Comparison of ENCODE assay signal across 8 mouse cellular contexts in the genomic region with DNA sequence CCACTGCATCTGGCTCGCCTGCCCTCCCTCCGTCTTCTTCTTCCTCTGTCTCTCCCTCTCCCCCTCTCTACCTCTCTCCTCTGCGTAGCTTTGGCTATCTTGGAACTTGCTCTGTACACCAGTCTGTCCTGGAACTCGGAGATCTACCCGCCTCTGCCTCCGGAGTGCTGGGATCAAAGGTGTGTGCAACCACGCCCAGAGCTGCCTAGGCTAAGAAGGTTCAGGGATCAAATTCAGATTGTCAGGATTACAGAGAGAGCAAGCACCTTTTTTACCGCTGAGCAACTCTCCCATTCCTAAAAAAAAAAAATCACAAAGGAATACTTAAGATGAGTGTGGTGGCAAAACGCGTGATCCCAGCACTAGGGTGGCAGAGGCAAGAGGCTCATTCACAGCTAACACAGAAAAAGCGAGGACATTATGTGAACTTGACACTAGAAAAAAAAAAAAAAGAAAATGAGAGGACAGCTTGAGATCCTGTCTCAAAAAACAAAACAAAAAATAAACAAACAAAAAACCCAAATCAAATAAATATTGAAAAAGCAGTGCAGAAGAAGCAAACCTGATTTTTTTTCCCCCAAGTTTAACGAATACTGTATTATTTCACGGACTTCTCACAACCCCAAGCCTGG. TPM values are rescaled to one million over a fixed set of nuclear protein-coding genes. Genes with fewer than 3 reads are reported as not detected.
A peak's percentile ranks its signal among the peaks of the same experiment; 100 is the strongest.
DNase-seq lines count a peak whose midpoint lies in the region; ATAC-seq and TF ChIP-seq lines count a peak whose summit lies in the region.

No protein-coding gene starts in this region.

- H3K9me3 ChIP-seq in heart, embryonic 11.5 days (replicated peaks; ENCODE audit: control insufficient read depth, low read length): no peaks in the 10 kb centered on the region
- no peaks in the 10 kb centered on the region for H3K9me3 ChIP-seq in CH12.LX (replicated peaks; ENCODE audit: low read length)
- H3K9me3 ChIP-seq in forebrain, embryonic 12.5 days: no peaks in the 10 kb centered on the region
- H3K9me3 ChIP-seq in liver, embryonic 12.5 days (replicated peaks): no peaks in the 10 kb centered on the region

- H3K79me2 ChIP-seq in CH12.LX (replicated peaks; ENCODE audit: control insufficient read depth, extremely low read depth, insufficient read depth, poor library complexity, severe bottlenecking): peaks cover 31% of the 10 kb centered on the region

- no peak for TF ChIP-seq EP300 in CH12.LX (IDR thresholded peaks at IDR 0.05; ENCODE audit: low read length)

- intact Hi-C loops in heart, postnatal 10 days (cut with DNase I): loop anchor here (10.0 kb wide), 1 partner anchor 330 kb away; no protein-coding TSS in a partner anchor

- peaks cover 4% of the 10 kb centered on the region; the same call in 1 of the 2 replicates for H3K36me3 ChIP-seq in heart, embryonic 11.5 days (ENCODE audit: control insufficient read depth, insufficient read depth, low read length)
- H3K36me3 ChIP-seq in CH12.LX (replicated peaks in 1 of 2; ENCODE audit: control insufficient read depth in 1 of 2, insufficient read depth in 1 of 2, low read length in 1 of 2): peaks cover 6 to 16% of the 10 kb centered on the region in 2 experiments
- H3K36me3 ChIP-seq in forebrain, embryonic 12.5 days (replicated peaks): 0 out of 2 replicates have a peak, but pooled peaks cover 8% of the 10 kb centered on the region
- H3K36me3 ChIP-seq in liver, embryonic 12.5 days: peaks cover 15% of the 10 kb centered on the region

- no peak for ATAC-seq in heart, embryonic 11.5 days (replicated peaks; ENCODE audit: insufficient number of reproducible peaks, low FRiP score, low TSS enrichment)
- no peak for ATAC-seq in forebrain, embryonic 12.5 days (ENCODE audit: low FRiP score)
- no peak for ATAC-seq in liver, embryonic 12.5 days

- H3K27me3 ChIP-seq in heart, embryonic 11.5 days (ENCODE audit: control insufficient read depth, insufficient read depth, low read length): peaks cover 5% of the 10 kb centered on the region
- peaks cover under 1% of the 10 kb centered on the region for H3K27me3 ChIP-seq in CH12.LX (replicated peaks)
- peaks cover 6% of the 10 kb centered on the region for H3K27me3 ChIP-seq in forebrain, embryonic 12.5 days
- peaks cover 5% of the 10 kb centered on the region; the same call in 1 of the 2 replicates for H3K27me3 ChIP-seq in liver, embryonic 12.5 days (replicated peaks)

- no peak overlapping the region for H3K27ac ChIP-seq in heart, embryonic 11.5 days (ENCODE audit: low read depth, low read length)
- H3K27ac ChIP-seq in CH12.LX (ENCODE audit: insufficient read depth, low read depth): no peak overlapping the region
- no peak overlapping the region for H3K27ac ChIP-seq in forebrain, embryonic 12.5 days
- H3K27ac ChIP-seq in liver, embryonic 12.5 days: peak overlapping the region; percentile 66

- in situ Hi-C loops in CH12.LX (cut with MboI; ENCODE audit: low pct_ligation_motif_present, low pct_unique_long_range_greater_than_20kb, low sequenced_read_pairs): no loop called here

- peak overlapping the region; percentile 93 for H3K4me2 ChIP-seq in heart, embryonic 11.5 days
- H3K4me2 ChIP-seq in CH12.LX (ENCODE audit: insufficient read depth, low read depth, poor library complexity, severe bottlenecking): peak overlapping the region; percentile 64
- H3K4me2 ChIP-seq in forebrain, embryonic 12.5 days: peak overlapping the region; percentile 84
- H3K4me2 ChIP-seq in liver, embryonic 12.5 days: peak overlapping the region; percentile 94

- dilution Hi-C loops in CH12.LX (cut with MboI; ENCODE audit: extremely low pct_ligation_motif_present, extremely low pct_unique_long_range_greater_than_20kb, low sequenced_read_pairs): no loop called here

- H3K4me1 ChIP-seq in heart, embryonic 11.5 days (ENCODE audit: control insufficient read depth, insufficient read depth, low read length): peaks cover 6% of the 10 kb centered on the region; the same call in 1 of the 2 replicates
- peaks cover 15 to 25% of the 10 kb centered on the region in 2 experiments for H3K4me1 ChIP-seq in CH12.LX (ENCODE audit: control insufficient read depth in 1 of 2, insufficient read depth in 2 of 2)
- peaks cover 23% of the 10 kb centered on the region for H3K4me1 ChIP-seq in forebrain, embryonic 12.5 days
- peaks cover 41% of the 10 kb centered on the region for H3K4me1 ChIP-seq in liver, embryonic 12.5 days

- no peak for TF ChIP-seq POLR2A in CH12.LX (IDR thresholded peaks at IDR 0.05; ENCODE audit: low read depth, low read length)

- no peak for DNase-seq in heart, postnatal 10 days
- no peak for DNase-seq in CH12.LX (ENCODE audit: extremely low read depth)
- DNase-seq in ovary, postnatal 10 days (ENCODE audit: low spot score): no peak
- DNase-seq in gastrocnemius, postnatal 25 days: no peak
- no peak for DNase-seq in embryo, embryonic 11 days

- H3K4me3 ChIP-seq in heart, embryonic 11.5 days (ENCODE audit: low read depth, low read length): peak overlapping the region; percentile 93
- H3K4me3 ChIP-seq in CH12.LX (replicated peaks in 1 of 3; ENCODE audit: low read depth in 2 of 3, low read length in 2 of 3, poor library complexity in 1 of 3): peak overlapping the region in 2 of 3 experiments; percentile 38 to 96
- H3K4me3 ChIP-seq in forebrain, embryonic 12.5 days (replicated peaks): peak overlapping the region; percentile 80
- H3K4me3 ChIP-seq in liver, embryonic 12.5 days: peak overlapping the region; percentile 93

- H3K9ac ChIP-seq in heart, embryonic 11.5 days (ENCODE audit: low read depth, low read length): peak overlapping the region; percentile 56; the same call in 1 of the 2 replicates
- peak overlapping the region; percentile 46; the same call in 1 of the 2 replicates for H3K9ac ChIP-seq in CH12.LX (ENCODE audit: insufficient read depth, low read depth)
- H3K9ac ChIP-seq in forebrain, embryonic 12.5 days: peak overlapping the region; percentile 48
- 0 out of 2 replicates have a peak overlapping the region, but pooled peaks have one; percentile 55 for H3K9ac ChIP-seq in liver, embryonic 12.5 days

- TF ChIP-seq CTCF in CH12.LX (conservative IDR thresholded peaks at IDR 0.05 in 1 of 2, IDR thresholded peaks at IDR 0.05 in 1 of 2; ENCODE audit: low read depth in 2 of 2, low read length in 2 of 2): no peak

- 52% methylated on average over 13 of the region's 13 CpGs for WGBS in heart, embryonic 11.5 days (ENCODE audit: insufficient replicate concordance)
- WGBS in forebrain, embryonic 12.5 days: 57% methylated on average over 13 of the region's 13 CpGs
- 28% methylated on average over 13 of the region's 13 CpGs for WGBS in liver, embryonic 12.5 days (ENCODE audit: insufficient replicate concordance)

- no peak for TF ChIP-seq RAD21 in CH12.LX (IDR thresholded peaks at IDR 0.05; ENCODE audit: low read depth, low read length)

TF ChIP-seq in CH12.LX, 34 proteins besides CTCF, POLR2A, EP300 and RAD21:
- 0 out of 2 replicates have a peak, but pooled peaks have one; percentile 21 for TF ChIP-seq MAFK (IDR thresholded peaks at IDR 0.05; ENCODE audit: insufficient replicate concordance, low read length)
- 0 out of 2 replicates have a peak, but pooled peaks have one; percentile 20 for TF ChIP-seq MAZ (IDR thresholded peaks at IDR 0.05; ENCODE audit: low read depth, low read length)
- TF ChIP-seq ZNF384 (IDR thresholded peaks at IDR 0.05; ENCODE audit: low read depth, low read length): 0 out of 2 replicates have a peak, but pooled peaks have one; percentile 34
- 0 out of 2 replicates have a peak, but pooled peaks have one; percentile 11 for TF ChIP-seq JUND (conservative IDR thresholded peaks at IDR 0.05; ENCODE audit: low read depth, low read length)
- TF ChIP-seq CHD2 (IDR thresholded peaks at IDR 0.05; ENCODE audit: low read length): no peak

RNA-seq across cellular contexts. Expression of a gene that starts 0.5 kb away (rescaled TPM):
- polyA plus RNA-seq in heart, embryonic 11.5 days (2014; fragmentation: Nextera tagmentation; extraction: Ambion mirVana): 27.5 and 33.8 TPM in 2 replicates
- 10 to 100 TPM; 33.1 to 35.7 TPM for total RNA-seq in heart, postnatal 10 days (2021)
- total RNA-seq in CH12.LX (2012; rRNA removed): 69.1 and 93.5 TPM in 2 replicates
- total RNA-seq in CH12.LX (2014; rRNA removed): 72.9 and 73.3 TPM in 2 replicates
- 74.2 and 88.9 TPM in 2 replicates for polyA plus RNA-seq in CH12.LX (2012; ENCODE audit: insufficient read length, low read depth)
- polyA plus RNA-seq in forebrain, embryonic 12.5 days (2016; fragmentation: Nextera tagmentation; extraction: Ambion mirVana): 55.2 and 57.4 TPM in 2 replicates
- polyA plus RNA-seq in liver, embryonic 12.5 days (2016; fragmentation: Nextera tagmentation; extraction: Ambion mirVana): 36.5 and 38.3 TPM in 2 replicates
- 10 to 100 TPM; 42.4 to 44.6 TPM for total RNA-seq in gastrocnemius, postnatal 25 days (2021)

RNA-seq across cellular contexts. Expression of a gene that starts 18.1 kb away (rescaled TPM):
- polyA plus RNA-seq in heart, embryonic 11.5 days (2014; fragmentation: Nextera tagmentation; extraction: Ambion mirVana): 0.54 and 1.2 TPM in 2 replicates
- total RNA-seq in heart, postnatal 10 days (2021): 1 to 10 TPM; 5.4 to 5.5 TPM
- 35.0 and 44.2 TPM in 2 replicates for total RNA-seq in CH12.LX (2012; rRNA removed)
- total RNA-seq in CH12.LX (2014; rRNA removed): 5.6 and 6.9 TPM in 2 replicates
- polyA plus RNA-seq in CH12.LX (2012; ENCODE audit: insufficient read length, low read depth): 19.9 and 21.3 TPM in 2 replicates
- polyA plus RNA-seq in forebrain, embryonic 12.5 days (2016; fragmentation: Nextera tagmentation; extraction: Ambion mirVana): 0.29 TPM in 1 of 2 replicates, not detected in the other
- polyA plus RNA-seq in liver, embryonic 12.5 days (2016; fragmentation: Nextera tagmentation; extraction: Ambion mirVana): 7.7 and 9.2 TPM in 2 replicates
- total RNA-seq in gastrocnemius, postnatal 25 days (2021): 1 to 10 TPM in 1 of 2 experiments, under 1 TPM in 1; 0.69 to 3.2 TPM

RNA-seq across cellular contexts. Expression of a gene that starts 48.1 kb away (rescaled TPM):
- 12.1 and 12.5 TPM in 2 replicates for polyA plus RNA-seq in heart, embryonic 11.5 days (2014; fragmentation: Nextera tagmentation; extraction: Ambion mirVana)
- total RNA-seq in heart, postnatal 10 days (2021): 10 to 100 TPM in 1 of 2 experiments, 1 to 10 TPM in 1; 7.2 to 10.7 TPM
- total RNA-seq in CH12.LX (2012; rRNA removed): 12.6 and 12.9 TPM in 2 replicates
- 11.9 and 14.3 TPM in 2 replicates for total RNA-seq in CH12.LX (2014; rRNA removed)
- polyA plus RNA-seq in CH12.LX (2012; ENCODE audit: insufficient read length, low read depth): 9.5 and 12.2 TPM in 2 replicates
- 22.2 and 23.3 TPM in 2 replicates for polyA plus RNA-seq in forebrain, embryonic 12.5 days (2016; fragmentation: Nextera tagmentation; extraction: Ambion mirVana)
- polyA plus RNA-seq in liver, embryonic 12.5 days (2016; fragmentation: Nextera tagmentation; extraction: Ambion mirVana): 13.6 and 13.7 TPM in 2 replicates
- 10 to 100 TPM; 13.3 to 14.5 TPM for total RNA-seq in gastrocnemius, postnatal 25 days (2021)
